Mouse (Mus musculus) liver, embryonic 13.5 days (tissue): ENCODE results near the gene Erf. TPM values are rescaled to one million over a fixed set of nuclear protein-coding genes. Genes with fewer than 3 reads are reported as not detected.
A peak's percentile ranks its signal among the peaks of the same experiment; 100 is the strongest.

Source experiments
- ATAC-seq: fragments of 200-750 bp; cut with Nextera tagmentation; 2 replicates; pipeline ENCODE4 v1.8.0; 2017; ENCODE audit warnings: low read depth, mild to moderate bottlenecking, moderate number of reproducible peaks, moderate library complexity
- DNase-seq: peaks from one replicate; pipeline ENCODE4 v3.0.0; 2022
- H3K27ac ChIP-seq: fragments of 300-500 bp; sonication (generic); 2 replicates; pipeline ENCODE4 v1.5.1; 2015; ENCODE audit warnings: moderate library complexity, mild to moderate bottlenecking, inconsistent platforms
- H3K27me3 ChIP-seq: fragments of 300-500 bp; sonication (generic); 2 replicates; pipeline ENCODE4 v1.6.1; 2015; ENCODE audit warnings: mild to moderate bottlenecking, inconsistent platforms
- H3K36me3 ChIP-seq: fragments of 300-500 bp; sonication (generic); 2 replicates; pipeline ENCODE4 v1.6.1; 2015; ENCODE audit warnings: mild to moderate bottlenecking, inconsistent platforms
- H3K4me1 ChIP-seq: fragments of 300-500 bp; sonication (generic); replicated peaks from 2 replicates; pipeline ENCODE4 v1.6.1; 2015; ENCODE audit warnings: inconsistent platforms
- H3K4me2 ChIP-seq: fragments of 300-500 bp; sonication (generic); 2 replicates; pipeline ENCODE4 v1.6.1; 2015; ENCODE audit warnings: inconsistent platforms, mild to moderate bottlenecking, moderate library complexity
- H3K4me3 ChIP-seq: fragments of 300-500 bp; sonication (generic); replicated peaks from 2 replicates; pipeline ENCODE4 v1.5.1; 2015; ENCODE audit warnings: mild to moderate bottlenecking, inconsistent platforms
- H3K9ac ChIP-seq: fragments of 300-500 bp; sonication (generic); 2 replicates; pipeline ENCODE4 v1.6.1; 2015; ENCODE audit warnings: mild to moderate bottlenecking, inconsistent platforms
- H3K9me3 ChIP-seq: fragments of 300-500 bp; sonication (generic); replicated peaks from 2 replicates; pipeline ENCODE4 v1.6.1; 2016; ENCODE audit warnings: inconsistent platforms
- WGBS: fragments of 180-500 bp; shearing (Covaris S2); methylation state at CpG from one replicate; pipeline ENCODE4 v1.1.7; 2015; ENCODE audit not compliant: insufficient replicate concordance; 5-methylcytosine and 5-hydroxymethylcytosine counted together
- polyA plus RNA-seq: library from polyadenylated mRNA; unstranded; fragments of >200 nt; fragmentation: Nextera tagmentation; extraction: Ambion mirVana; gene quantifications from 2 replicates; pipeline ENCODE4 v1.2.1, GENCODE M21; 2015

The Erf gene
- polyA plus RNA-seq, 1 experiment from 2014 or later = 4.3 TPM

DNA sequence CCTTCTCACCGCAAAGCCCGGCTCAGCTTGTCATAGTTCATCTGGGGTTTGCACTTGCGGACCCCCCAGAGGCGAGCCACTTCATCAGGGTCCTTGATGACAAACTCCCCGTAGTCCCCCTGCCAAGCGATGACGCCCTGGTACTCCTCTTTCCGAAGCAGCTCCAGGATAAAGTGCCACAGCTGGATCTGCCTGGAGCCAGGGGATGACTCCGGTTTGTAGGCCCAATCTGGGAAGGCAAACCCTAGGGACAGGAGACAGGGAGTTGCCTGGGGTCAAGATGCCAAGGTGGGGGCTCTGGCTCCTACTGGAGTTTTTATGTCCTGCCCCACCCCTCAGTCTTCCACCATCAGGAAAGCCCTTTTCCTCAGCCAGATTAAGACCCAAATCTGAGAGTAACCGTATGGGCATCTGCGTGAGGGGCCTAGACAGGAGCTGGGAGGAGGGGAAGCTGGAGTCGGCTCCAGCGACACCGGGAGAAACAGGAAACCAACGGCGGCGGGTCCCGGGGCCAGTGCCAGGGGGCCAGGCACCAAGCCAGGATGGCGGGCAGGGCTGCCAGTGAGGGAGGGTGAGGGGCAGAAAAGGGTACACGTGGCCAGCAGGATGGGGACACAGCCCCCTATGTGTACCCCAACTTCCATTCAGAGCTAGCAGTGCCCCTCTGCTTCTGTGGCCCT lies 4.3 kb downstream of the Erf start:
- H3K4me1 ChIP-seq = peaks cover 57% of the 10 kb centered on the region
- peak overlapping the region; percentile 99 for H3K4me2 ChIP-seq
- peaks cover 35% of the 10 kb centered on the region for H3K36me3 ChIP-seq
- WGBS = 65% methylated on average over 20 of the region's 20 CpGs
- 0 out of 2 replicates have a peak overlapping the region, but pooled peaks have one; percentile 90 for H3K9ac ChIP-seq
- no peak overlapping the region for H3K4me3 ChIP-seq
- H3K27me3 ChIP-seq = peaks cover 3% of the 10 kb centered on the region; the same call in 1 of the 2 replicates
- H3K9me3 ChIP-seq = no peaks in the 10 kb centered on the region
- 0 out of 2 replicates have a peak overlapping the region, but pooled peaks have one; percentile 29 for H3K27ac ChIP-seq
- no peak for ATAC-seq
- DNase-seq = no peak

DNA sequence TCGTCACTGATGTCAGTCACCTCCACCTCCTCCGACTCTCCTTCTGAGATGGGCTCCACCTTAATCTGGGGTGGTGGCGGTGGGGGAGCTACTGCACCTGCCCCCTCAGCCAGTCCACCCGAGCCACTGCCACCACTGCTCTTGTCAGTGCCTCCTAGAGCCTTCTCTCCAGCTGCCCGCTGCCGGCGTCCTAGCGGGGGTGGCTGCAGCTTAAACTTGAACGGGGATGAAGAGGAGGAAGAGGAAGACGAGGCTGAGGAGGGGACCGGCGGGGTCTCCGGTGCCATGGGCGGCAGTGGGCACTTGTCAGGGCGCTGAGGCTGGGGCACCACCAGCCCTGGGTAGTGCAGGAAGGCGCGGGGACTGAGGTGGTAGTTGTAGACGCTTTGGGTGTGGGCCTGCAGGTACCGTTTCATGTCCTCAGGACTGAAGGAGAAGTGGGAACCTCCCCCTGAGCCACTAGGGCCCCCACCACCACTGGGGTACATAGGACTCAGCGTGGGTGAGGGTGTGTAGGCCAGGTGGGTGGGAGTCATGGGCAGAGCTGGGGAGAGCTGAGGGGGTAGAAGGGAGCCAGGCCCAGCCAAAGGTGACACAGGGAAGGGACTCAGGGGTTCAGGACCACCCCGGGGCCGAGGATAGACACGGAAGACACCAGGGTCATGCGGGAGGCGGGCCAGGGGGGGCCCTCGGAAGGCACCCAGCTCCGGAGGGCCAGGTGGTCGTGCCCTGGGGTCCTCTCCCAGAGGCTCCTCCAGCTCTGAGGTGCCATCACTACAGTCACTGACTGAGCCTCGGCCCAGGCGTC lies 5.8 kb downstream of the Erf start:
- no peak overlapping the region for H3K4me2 ChIP-seq
- peaks cover 3% of the 10 kb centered on the region; the same call in 1 of the 2 replicates for H3K27me3 ChIP-seq
- H3K36me3 ChIP-seq = peaks cover 35% of the 10 kb centered on the region
- 84% methylated on average over 30 of the region's 30 CpGs for WGBS
- no peak for DNase-seq
- H3K27ac ChIP-seq = no peak overlapping the region
- H3K4me1 ChIP-seq = peaks cover 46% of the 10 kb centered on the region
- no peaks in the 10 kb centered on the region for H3K9me3 ChIP-seq
- no peak overlapping the region for H3K4me3 ChIP-seq
- H3K9ac ChIP-seq = no peak overlapping the region
- ATAC-seq = no peak

DNA sequence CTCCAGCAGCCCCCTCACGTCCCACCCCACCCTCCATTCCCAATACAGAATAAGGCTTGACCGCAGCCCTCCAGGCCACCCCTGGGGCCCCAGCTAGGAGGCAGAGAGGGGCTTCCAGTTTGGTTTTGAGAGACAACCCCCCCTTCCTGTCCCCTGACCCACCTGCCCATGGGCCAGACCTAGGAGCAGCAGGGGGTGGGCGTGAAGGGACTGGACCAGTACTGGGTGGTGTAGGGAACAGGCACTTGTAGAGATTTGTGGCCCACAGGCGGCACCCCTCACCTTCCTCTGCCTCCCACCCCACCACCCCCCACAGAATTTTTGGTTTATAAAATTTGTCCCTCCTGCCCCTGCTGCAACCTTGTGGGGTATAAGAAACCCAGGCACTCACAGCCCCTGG lies 7.2 kb downstream of the Erf start:
- peaks cover 47% of the 10 kb centered on the region for H3K4me1 ChIP-seq
- WGBS = 80% methylated on average over 4 of the region's 4 CpGs

DNA sequence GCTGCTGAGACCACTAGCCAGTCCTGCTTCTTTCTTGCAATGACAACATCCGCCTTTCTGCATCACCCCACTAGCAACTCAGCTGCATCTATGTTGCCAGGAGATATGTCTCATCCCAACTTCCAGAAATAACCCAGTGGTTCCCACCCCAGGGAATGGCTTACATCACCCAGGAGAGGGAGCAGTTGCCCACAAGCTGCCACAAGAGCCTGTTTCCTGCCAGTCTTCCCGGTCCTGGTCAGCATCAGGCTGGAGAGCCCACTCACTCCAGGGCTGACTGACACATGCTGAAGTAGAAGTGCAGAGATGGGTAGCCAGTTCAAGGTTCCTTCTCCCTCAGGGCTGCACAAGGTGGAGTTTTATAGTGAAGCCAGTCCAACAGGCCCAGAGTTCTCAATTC lies 9.5 kb downstream of the Erf start:
- H3K36me3 ChIP-seq = peaks cover 35% of the 10 kb centered on the region
- H3K9ac ChIP-seq = no peak overlapping the region
- DNase-seq (no peak), ATAC-seq (no peak)
- no peak overlapping the region for H3K4me2 ChIP-seq
- no peaks in the 10 kb centered on the region for H3K9me3 ChIP-seq
- H3K27me3 ChIP-seq = no peaks in the 10 kb centered on the region
- H3K27ac ChIP-seq = no peak overlapping the region
- no peak overlapping the region for H3K4me3 ChIP-seq
- whole genome bisulfite sequencing = 34% methylated on average over 2 of the region's 2 CpGs
- H3K4me1 ChIP-seq = peaks cover 32% of the 10 kb centered on the region

More for the DNA sequence above, 7.2 kb downstream of the Erf start:
- ATAC-seq (no peak), DNase-seq (no peak)
- Histone ChIP-seq H3K36me3 (peaks cover 35% of the 10 kb centered on the region), H3K4me2 (no peak overlapping the region), H3K9me3 (no peaks in the 10 kb centered on the region), H3K9ac (no peak overlapping the region), H3K4me3 (no peak overlapping the region), H3K27ac (no peak overlapping the region), H3K27me3 (peaks cover 3% of the 10 kb centered on the region; the same call in 1 of the 2 replicates)

DNA sequence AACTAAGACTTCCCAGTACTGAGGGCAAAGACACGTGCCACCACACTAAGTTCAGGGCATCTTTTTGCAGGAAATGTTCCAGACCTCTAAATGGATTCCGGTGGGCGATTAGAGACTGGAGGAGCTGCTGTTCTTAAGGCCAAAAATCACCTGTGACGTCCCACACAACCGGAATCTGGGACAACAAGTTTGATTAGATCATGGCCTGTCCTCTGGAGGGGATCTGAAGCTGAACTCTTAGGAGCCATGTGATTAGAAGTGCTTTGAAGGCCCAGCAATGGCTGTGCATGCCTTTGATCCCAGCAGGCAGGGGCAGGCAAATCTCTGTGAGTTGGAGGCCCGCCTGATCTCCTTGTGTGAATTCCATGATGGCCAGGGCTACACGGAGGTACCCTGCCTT lies 9.9 kb downstream of the Erf start:
- H3K27me3 ChIP-seq = no peaks in the 10 kb centered on the region
- peaks cover 35% of the 10 kb centered on the region for H3K36me3 ChIP-seq
- H3K27ac ChIP-seq = 0 out of 2 replicates have a peak overlapping the region, but pooled peaks have one; percentile 88
- H3K4me1 ChIP-seq = peaks cover 34% of the 10 kb centered on the region
- ATAC-seq = no peak
- DNase-seq = no peak
- no peaks in the 10 kb centered on the region for H3K9me3 ChIP-seq
- 70% methylated on average over 7 of the region's 7 CpGs for WGBS
- no peak overlapping the region for H3K9ac ChIP-seq
- H3K4me2 ChIP-seq = no peak overlapping the region
- H3K4me3 ChIP-seq = no peak overlapping the region

DNA sequence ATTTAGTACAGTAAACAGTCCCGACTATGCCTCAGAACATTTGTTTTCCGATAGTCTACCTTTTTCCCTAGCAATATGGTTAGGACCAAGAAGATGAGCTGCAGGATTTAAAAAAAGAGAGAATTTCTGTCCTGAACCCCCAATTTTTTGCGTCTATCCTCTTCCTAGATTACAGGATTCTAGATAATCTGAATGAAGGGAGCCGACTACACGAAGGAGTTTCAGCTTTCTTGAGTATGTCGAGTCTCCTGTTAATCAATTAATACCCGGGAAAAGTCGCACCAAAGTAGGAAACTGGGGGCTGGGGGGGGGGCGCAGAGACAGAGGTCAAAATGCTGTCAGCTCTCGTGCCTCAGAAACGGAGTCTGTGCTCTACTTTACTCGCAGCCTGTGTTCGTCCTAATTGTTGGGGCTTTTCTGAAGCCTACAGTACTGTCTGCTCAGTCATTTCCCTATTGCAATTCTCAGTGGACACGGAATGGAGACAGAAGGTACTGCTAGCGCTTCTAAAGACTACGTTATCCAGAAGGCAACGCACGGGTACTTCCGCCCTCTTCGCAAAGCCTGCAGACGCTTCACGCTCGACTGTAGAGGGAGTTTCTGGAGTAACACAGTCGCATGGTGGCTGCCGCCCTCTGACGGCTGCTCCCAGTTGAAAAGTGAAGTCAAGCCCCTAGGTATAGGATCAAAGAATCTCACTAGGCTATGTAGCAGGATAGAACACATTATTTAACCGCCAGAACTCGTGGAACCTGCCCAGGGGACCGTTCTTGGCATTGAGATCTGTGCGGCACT lies 11.5 kb downstream of the Erf start:
- Histone ChIP-seq H3K4me1 (peaks cover 42% of the 10 kb centered on the region), H3K4me3 (peak overlapping the region; percentile 99), H3K9me3 (no peaks in the 10 kb centered on the region), H3K27me3 (no peaks in the 10 kb centered on the region), H3K9ac (peak overlapping the region; percentile 71), H3K27ac (peak overlapping the region; percentile 88), H3K36me3 (peaks cover 35% of the 10 kb centered on the region), H3K4me2 (peak overlapping the region; percentile 76)
- DNase-seq = peak; percentile 77
- WGBS = 3% methylated on average over 30 of the region's 30 CpGs
- ATAC-seq = peak; percentile 47

DNA sequence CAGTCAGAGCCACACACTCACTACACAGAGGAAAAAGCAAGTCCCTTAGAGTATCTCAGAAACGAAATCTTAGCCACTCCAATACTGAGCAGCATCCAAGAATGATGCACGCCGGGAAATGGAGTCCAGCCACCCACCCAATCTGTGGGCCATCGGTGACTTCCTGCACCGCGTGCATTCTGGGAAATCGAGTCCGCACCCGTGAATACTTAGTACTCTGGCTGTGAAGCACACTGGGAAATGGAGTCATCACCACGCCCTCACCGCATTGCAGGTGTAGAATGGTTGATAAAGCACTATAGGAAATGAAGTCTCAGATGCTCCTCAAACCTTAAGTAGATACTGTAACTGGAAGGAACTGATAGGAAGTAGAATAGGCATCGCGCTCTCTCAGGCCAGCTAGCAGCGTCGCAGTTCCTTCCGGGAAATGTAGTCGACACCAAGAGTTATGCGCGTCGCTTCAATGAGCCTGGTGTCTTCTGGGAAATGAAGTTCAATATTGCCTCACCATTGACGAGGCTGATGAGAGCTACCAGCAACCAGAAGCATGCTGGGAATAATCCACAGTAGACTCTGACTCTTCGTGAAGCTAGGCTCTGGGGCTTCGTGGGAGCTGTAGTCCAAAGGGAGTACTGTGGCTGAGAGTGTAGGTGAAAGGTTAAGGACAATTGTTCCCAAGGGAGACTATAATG lies 12.4 kb downstream of the Erf start:
- Histone ChIP-seq H3K36me3 (peaks cover 39% of the 10 kb centered on the region), H3K9ac (peak overlapping the region; percentile 71), H3K27ac (peak overlapping the region; percentile 88), H3K27me3 (no peaks in the 10 kb centered on the region), H3K4me2 (peak overlapping the region; percentile 76), H3K9me3 (no peaks in the 10 kb centered on the region), H3K4me3 (peak overlapping the region; percentile 99), H3K4me1 (peaks cover 42% of the 10 kb centered on the region)
- ATAC-seq = peak; percentile 89
- WGBS = under 1% methylated on average over 23 of the region's 23 CpGs
- peak; percentile 92 for DNase-seq

DNA sequence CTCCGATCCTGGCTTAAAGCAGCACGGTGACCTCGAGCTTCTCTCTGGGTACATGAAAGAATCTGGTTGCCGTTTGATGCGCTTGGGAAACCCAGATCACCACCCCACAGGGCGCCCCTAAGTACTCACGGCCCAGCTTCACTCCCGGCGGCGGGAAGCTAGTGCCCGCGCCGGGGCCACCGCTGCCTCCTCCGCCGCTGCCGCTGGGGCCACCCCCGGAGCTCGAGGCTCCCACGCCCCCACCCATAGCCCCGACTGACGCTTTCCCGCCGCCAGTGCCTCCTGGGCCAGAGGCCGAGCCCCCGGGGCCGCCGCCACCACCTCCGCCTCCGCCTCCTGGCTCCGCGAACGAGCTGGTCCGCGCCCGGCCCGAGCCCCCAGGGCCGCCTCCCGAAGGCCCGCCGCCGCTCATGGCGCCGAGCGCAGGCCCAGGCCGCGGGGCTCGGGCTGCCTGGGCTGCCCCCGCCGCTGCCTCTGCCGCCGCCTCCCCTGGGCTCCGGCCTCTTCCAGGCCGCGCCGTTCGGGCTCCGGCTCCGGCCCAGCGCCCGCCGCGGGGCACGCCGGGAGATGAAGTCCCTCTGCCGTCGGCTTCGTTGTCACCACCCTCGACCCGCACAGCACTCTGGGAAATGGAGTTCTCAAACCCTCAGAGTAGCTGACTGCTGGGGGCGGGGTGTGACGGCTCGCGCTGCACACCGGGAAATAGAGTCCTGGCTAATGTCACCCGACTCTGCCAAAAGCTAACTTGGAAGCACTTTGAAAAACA lies 13.1 kb downstream of the Erf start, which contains the start of gene Gsk3a:
TSS of gene Gsk3a (minus strand) at position 603 of the 766 bp plus-strand sequence.
- no peaks in the 10 kb centered on the region for H3K27me3 ChIP-seq
- H3K9ac ChIP-seq = peak within 1 kb of the TSS; percentile 100
- ATAC-seq (peak; percentile 81), DNase-seq (peak; percentile 96)
- H3K4me1 ChIP-seq = peaks cover 42% of the 10 kb centered on the region
- peak within 1 kb of the TSS; percentile 76 for H3K4me2 ChIP-seq
- peaks cover 39% of the 10 kb centered on the region for H3K36me3 ChIP-seq
- peak within 1 kb of the TSS; percentile 88 for H3K27ac ChIP-seq
- WGBS = under 1% methylated on average over 58 of the region's 76 CpGs
- peak within 1 kb of the TSS; percentile 99 for H3K4me3 ChIP-seq
- no peaks in the 10 kb centered on the region for H3K9me3 ChIP-seq

DNA sequence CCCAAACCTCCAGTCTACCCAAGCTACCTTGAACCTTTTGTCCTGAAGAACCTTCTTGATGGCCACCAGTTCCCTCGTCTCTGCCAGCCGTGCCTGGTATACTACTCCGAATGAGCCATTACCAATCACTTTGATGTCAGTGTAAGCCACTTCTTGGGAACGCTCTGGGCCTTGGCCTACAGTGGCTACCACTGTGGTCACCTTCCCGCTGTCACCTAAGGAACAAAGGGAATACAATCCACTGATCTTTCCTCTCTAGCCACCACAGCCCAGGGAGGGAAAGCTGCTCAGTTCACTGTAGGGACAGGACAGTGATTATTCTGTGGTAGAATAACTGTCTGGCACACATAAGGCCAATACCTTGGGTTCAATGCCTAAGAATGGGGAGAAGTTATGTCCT lies 15.0 kb downstream of the Erf start:
- no peak for ATAC-seq
- 88% methylated on average over 5 of the region's 5 CpGs for WGBS
- peaks cover 57% of the 10 kb centered on the region for H3K36me3 ChIP-seq
- H3K27ac ChIP-seq = peak overlapping the region; percentile 88
- peak overlapping the region; percentile 76 for H3K4me2 ChIP-seq
- DNase-seq = no peak
- H3K9me3 ChIP-seq = no peaks in the 10 kb centered on the region
- peak overlapping the region; percentile 99 for H3K4me3 ChIP-seq
- H3K9ac ChIP-seq = peak overlapping the region; percentile 100; the same call in 1 of the 2 replicates
- H3K27me3 ChIP-seq = no peaks in the 10 kb centered on the region
- peaks cover 42% of the 10 kb centered on the region for H3K4me1 ChIP-seq

DNA sequence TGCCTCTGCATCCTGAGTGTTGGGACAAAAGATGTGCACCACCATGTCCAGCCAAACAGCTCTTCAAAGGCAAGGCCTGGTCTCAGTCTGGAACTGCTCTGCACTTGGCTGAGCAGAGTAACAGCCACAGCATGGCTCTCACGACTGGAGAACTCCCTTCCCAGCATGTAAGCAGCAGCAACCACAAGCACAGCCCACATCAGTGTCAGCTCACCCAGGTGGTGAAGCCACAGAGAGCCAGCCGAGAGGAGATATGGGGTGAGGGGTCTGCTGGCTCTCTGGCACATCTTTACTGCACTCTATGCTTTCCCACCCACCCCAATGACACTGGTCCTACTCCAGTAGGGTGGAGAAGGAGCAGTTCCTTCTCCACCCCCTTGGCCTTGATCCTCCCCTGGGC lies 17.5 kb downstream of the Erf start:
- no peaks in the 10 kb centered on the region for H3K9me3 ChIP-seq
- WGBS = 59% methylated on average over 2 of the region's 2 CpGs
- DNase-seq = no peak

More for the DNA sequence above, 17.5 kb downstream of the Erf start:
- no peaks in the 10 kb centered on the region for H3K27me3 ChIP-seq
- 0 out of 2 replicates have a peak overlapping the region, but pooled peaks have one; percentile 0 for H3K27ac ChIP-seq
- H3K4me2 ChIP-seq = no peak overlapping the region
- peaks cover 81% of the 10 kb centered on the region for H3K36me3 ChIP-seq
- no peak for ATAC-seq
- H3K9ac ChIP-seq = no peak overlapping the region
- H3K4me1 ChIP-seq = peaks cover 26% of the 10 kb centered on the region
- H3K4me3 ChIP-seq = no peak overlapping the region
